Mouse (Mus musculus): ENCODE results near the gene Fanci. TPM values are rescaled to one million over a fixed set of nuclear protein-coding genes. Genes with fewer than 3 reads are reported as not detected.

Gene Fanci
- polyA plus RNA-seq (2015; fragmentation: Nextera tagmentation; extraction: Ambion mirVana): 7.4 and 8.5 TPM in 2 replicates

GRCm38 (mm10) chr7:79391883-79392649 lies at the start of gene Fanci:
TSS of gene Fanci (plus strand) at chr7:79391929.
- Histone ChIP-seq H3K4me1 (ENCODE audit: control insufficient read depth, low read depth, low read length) (peaks cover 8% of the 10 kb centered on the region), H3K27me3 (ENCODE audit: control insufficient read depth, insufficient read depth, low read depth, low read length) (no peaks in the 10 kb centered on the region), H3K4me3 (ENCODE audit: low read depth, low read length) (peak within 1 kb of the TSS; percentile 88), H3K9ac (ENCODE audit: low read depth, low read length) (peak within 1 kb of the TSS; percentile 84), H3K9me3 (replicated peaks; ENCODE audit: control insufficient read depth, low read length) (no peaks in the 10 kb centered on the region), H3K36me3 (ENCODE audit: control insufficient read depth, insufficient read depth) (no peaks in the 10 kb centered on the region), H3K4me2 (ENCODE audit: low read depth, low read length) (peak within 1 kb of the TSS; percentile 97), H3K27ac (ENCODE audit: low read length) (peak within 1 kb of the TSS; percentile 87)
- ATAC-seq (ENCODE audit: low read depth): peak; percentile 90
- under 1% methylated on average over 44 of the region's 44 CpGs for WGBS (ENCODE audit: insufficient replicate concordance)

GRCm38 (mm10) chr7:79345902-79346301 lies 45.8 kb upstream of the Fanci start:
- Histone ChIP-seq H3K36me3 (ENCODE audit: control insufficient read depth, insufficient read depth) (peaks cover 27% of the 10 kb centered on the region), H3K9me3 (replicated peaks; ENCODE audit: control insufficient read depth, low read length) (no peaks in the 10 kb centered on the region)
- ATAC-seq (ENCODE audit: low read depth): no peak

GRCm38 (mm10) chr7:79346555-79347075 lies 45.1 kb upstream of the Fanci start:
- Histone ChIP-seq H3K36me3 (ENCODE audit: control insufficient read depth, insufficient read depth) (peaks cover 27% of the 10 kb centered on the region), H3K9ac (ENCODE audit: low read depth, low read length) (no peak overlapping the region), H3K4me2 (ENCODE audit: low read depth, low read length) (no peak overlapping the region), H3K9me3 (replicated peaks; ENCODE audit: control insufficient read depth, low read length) (no peaks in the 10 kb centered on the region), H3K4me1 (ENCODE audit: control insufficient read depth, low read depth, low read length) (no peaks in the 10 kb centered on the region), H3K27me3 (ENCODE audit: control insufficient read depth, insufficient read depth, low read depth, low read length) (no peaks in the 10 kb centered on the region), H3K27ac (ENCODE audit: low read length) (no peak overlapping the region), H3K4me3 (ENCODE audit: low read depth, low read length) (no peak overlapping the region)
- 65% methylated on average over 8 of the region's 8 CpGs for WGBS (ENCODE audit: insufficient replicate concordance)
- no peak; the same call in 1 of the 2 replicates for ATAC-seq (ENCODE audit: low read depth)

More at GRCm38 (mm10) chr7:79345902-79346301, 45.8 kb upstream of the Fanci start:
- H3K27ac ChIP-seq (ENCODE audit: low read length): no peak overlapping the region
- H3K4me2 ChIP-seq (ENCODE audit: low read depth, low read length): no peak overlapping the region
- H3K4me1 ChIP-seq (ENCODE audit: control insufficient read depth, low read depth, low read length): no peaks in the 10 kb centered on the region
- H3K4me3 ChIP-seq (ENCODE audit: low read depth, low read length): no peak overlapping the region
- no peaks in the 10 kb centered on the region for H3K27me3 ChIP-seq (ENCODE audit: control insufficient read depth, insufficient read depth, low read depth, low read length)
- H3K9ac ChIP-seq (ENCODE audit: low read depth, low read length): no peak overlapping the region
- 40% methylated on average over 4 of the region's 4 CpGs for WGBS (ENCODE audit: insufficient replicate concordance)

GRCm38 (mm10) chr7:79347108-79347813 lies 44.5 kb upstream of the Fanci start:
- Histone ChIP-seq H3K9ac (ENCODE audit: low read depth, low read length) (no peak overlapping the region), H3K9me3 (replicated peaks; ENCODE audit: control insufficient read depth, low read length) (no peaks in the 10 kb centered on the region), H3K4me1 (ENCODE audit: control insufficient read depth, low read depth, low read length) (no peaks in the 10 kb centered on the region), H3K27me3 (ENCODE audit: control insufficient read depth, insufficient read depth, low read depth, low read length) (no peaks in the 10 kb centered on the region), H3K4me2 (ENCODE audit: low read depth, low read length) (no peak overlapping the region), H3K36me3 (ENCODE audit: control insufficient read depth, insufficient read depth) (peaks cover 33% of the 10 kb centered on the region), H3K27ac (ENCODE audit: low read length) (no peak overlapping the region), H3K4me3 (ENCODE audit: low read depth, low read length) (no peak overlapping the region)
- WGBS (ENCODE audit: insufficient replicate concordance): 79% methylated on average over 13 of the region's 13 CpGs
- ATAC-seq (ENCODE audit: low read depth): no peak

- 83% methylated on average over 8 of the region's 8 CpGs for WGBS (ENCODE audit: insufficient replicate concordance)
- Histone ChIP-seq H3K9ac (ENCODE audit: low read depth, low read length) (no peak overlapping the region), H3K27me3 (ENCODE audit: control insufficient read depth, insufficient read depth, low read depth, low read length) (no peaks in the 10 kb centered on the region), H3K4me3 (ENCODE audit: low read depth, low read length) (no peak overlapping the region), H3K9me3 (replicated peaks; ENCODE audit: control insufficient read depth, low read length) (no peaks in the 10 kb centered on the region), H3K36me3 (ENCODE audit: control insufficient read depth, insufficient read depth) (peaks cover 31% of the 10 kb centered on the region), H3K4me2 (ENCODE audit: low read depth, low read length) (no peak overlapping the region), H3K27ac (ENCODE audit: low read length) (no peak overlapping the region), H3K4me1 (ENCODE audit: control insufficient read depth, low read depth, low read length) (no peaks in the 10 kb centered on the region)
- ATAC-seq (ENCODE audit: low read depth): no peak
Measured at GRCm38 (mm10) chr7:79348816-79349215, 42.9 kb upstream of the Fanci start.

- Histone ChIP-seq H3K4me3 (ENCODE audit: low read depth, low read length) (no peak overlapping the region), H3K4me2 (ENCODE audit: low read depth, low read length) (no peak overlapping the region), H3K36me3 (ENCODE audit: control insufficient read depth, insufficient read depth) (peaks cover 39% of the 10 kb centered on the region), H3K27ac (ENCODE audit: low read length) (no peak overlapping the region), H3K27me3 (ENCODE audit: control insufficient read depth, insufficient read depth, low read depth, low read length) (no peaks in the 10 kb centered on the region), H3K4me1 (ENCODE audit: control insufficient read depth, low read depth, low read length) (no peaks in the 10 kb centered on the region), H3K9me3 (replicated peaks; ENCODE audit: control insufficient read depth, low read length) (no peaks in the 10 kb centered on the region), H3K9ac (ENCODE audit: low read depth, low read length) (no peak overlapping the region)
- ATAC-seq (ENCODE audit: low read depth): no peak
- 46% methylated on average over 12 of the region's 12 CpGs for WGBS (ENCODE audit: insufficient replicate concordance)
Measured at GRCm38 (mm10) chr7:79349738-79350386, 41.9 kb upstream of the Fanci start.

GRCm38 (mm10) chr7:79358350-79359182 lies 33.2 kb upstream of the Fanci start:
- peaks cover 18% of the 10 kb centered on the region for H3K4me1 ChIP-seq (ENCODE audit: control insufficient read depth, low read depth, low read length)
- no peaks in the 10 kb centered on the region for H3K9me3 ChIP-seq (replicated peaks; ENCODE audit: control insufficient read depth, low read length)
- ATAC-seq (ENCODE audit: low read depth): peak; percentile 88
- no peak overlapping the region for H3K4me2 ChIP-seq (ENCODE audit: low read depth, low read length)
- H3K9ac ChIP-seq (ENCODE audit: low read depth, low read length): no peak overlapping the region
- no peak overlapping the region for H3K4me3 ChIP-seq (ENCODE audit: low read depth, low read length)
- H3K36me3 ChIP-seq (ENCODE audit: control insufficient read depth, insufficient read depth): peaks cover 29% of the 10 kb centered on the region
- H3K27me3 ChIP-seq (ENCODE audit: control insufficient read depth, insufficient read depth, low read depth, low read length): no peaks in the 10 kb centered on the region
- WGBS (ENCODE audit: insufficient replicate concordance): 9% methylated on average over 15 of the region's 15 CpGs
- no peak overlapping the region for H3K27ac ChIP-seq (ENCODE audit: low read length)

GRCm38 (mm10) chr7:79359183-79359435 lies 32.6 kb upstream of the Fanci start:
- Histone ChIP-seq H3K36me3 (ENCODE audit: control insufficient read depth, insufficient read depth) (peaks cover 26% of the 10 kb centered on the region), H3K4me2 (ENCODE audit: low read depth, low read length) (no peak overlapping the region)
- ATAC-seq (ENCODE audit: low read depth): no peak

More at GRCm38 (mm10) chr7:79359183-79359435, 32.6 kb upstream of the Fanci start:
- H3K9me3 ChIP-seq (replicated peaks; ENCODE audit: control insufficient read depth, low read length): no peaks in the 10 kb centered on the region
- 45% methylated on average over 3 of the region's 3 CpGs for WGBS (ENCODE audit: insufficient replicate concordance)
- H3K27me3 ChIP-seq (ENCODE audit: control insufficient read depth, insufficient read depth, low read depth, low read length): no peaks in the 10 kb centered on the region
- no peak overlapping the region for H3K9ac ChIP-seq (ENCODE audit: low read depth, low read length)
- H3K4me1 ChIP-seq (ENCODE audit: control insufficient read depth, low read depth, low read length): peaks cover 18% of the 10 kb centered on the region
- no peak overlapping the region for H3K4me3 ChIP-seq (ENCODE audit: low read depth, low read length)
- no peak overlapping the region for H3K27ac ChIP-seq (ENCODE audit: low read length)
